In genomic region chr17:45829571-45829970, GRCm38 (mm10) we compare ENCODE assay signal across 20 mouse cellular contexts.
A peak's percentile ranks its signal among the peaks of the same experiment; 100 is the strongest.
DNase-seq lines count a peak whose midpoint lies in the region; ATAC-seq and TF ChIP-seq lines count a peak whose summit lies in the region.
"Had no signal": no experiment of that assay in that cellular context is flagged by ENCODE, and none has a peak within 500 bp of the region (broad histone marks: within the 10 kb centered on the region; RNA-seq: fewer than 3 reads in every experiment).

No protein-coding gene starts in this region.

- H3K27me3 ChIP-seq in E14TG2a.4 (ENCODE audit: insufficient read depth, low read length) = no peaks in the 10 kb centered on the region
- no peaks in the 10 kb centered on the region for H3K27me3 ChIP-seq in forebrain, embryonic 16.5 days (replicated peaks; ENCODE audit: control insufficient read depth, insufficient read depth, low read length)
- H3K27me3 ChIP-seq: embryonic facial prominence, embryonic 13.5 days; forebrain, embryonic 13.5 days; forebrain, embryonic 15.5 days had no signal

- TF ChIP-seq CTCF in E14TG2a.4 (conservative IDR thresholded peaks at IDR 0.05; ENCODE audit: low read length) = no peak

- H3K4me2 ChIP-seq in forebrain, embryonic 16.5 days (ENCODE audit: low read length) = no peak overlapping the region
- H3K4me2 ChIP-seq: embryonic facial prominence, embryonic 13.5 days; forebrain, embryonic 13.5 days; forebrain, embryonic 15.5 days had no signal

- peaks cover 65% of the 10 kb centered on the region for H3K4me1 ChIP-seq in E14TG2a.4 (replicated peaks; ENCODE audit: low read depth, low read length)
- H3K4me1 ChIP-seq in forebrain, embryonic 16.5 days (replicated peaks; ENCODE audit: control insufficient read depth, insufficient read depth, low read length) = 0 out of 2 replicates have a peak, but pooled peaks cover 4% of the 10 kb centered on the region

- peak overlapping the region; percentile 10; the same call in 1 of the 2 replicates for H3K4me3 ChIP-seq in E14TG2a.4 (replicated peaks; ENCODE audit: low read length)
- no peak overlapping the region for H3K4me3 ChIP-seq in forebrain, embryonic 16.5 days (replicated peaks; ENCODE audit: low read length)
- H3K4me3 ChIP-seq: embryonic facial prominence, embryonic 13.5 days; forebrain, embryonic 13.5 days; forebrain, embryonic 15.5 days had no signal

- 96% methylated on average over 9 of the region's 9 CpGs for WGBS in forebrain, embryonic 16.5 days

- H3K9ac ChIP-seq in forebrain, embryonic 16.5 days (replicated peaks; ENCODE audit: low read depth, low read length) = no peak overlapping the region
- H3K9ac ChIP-seq: embryonic facial prominence, embryonic 13.5 days; forebrain, embryonic 13.5 days; forebrain, embryonic 15.5 days had no signal

- DNase-seq in 3134 (ENCODE audit: extremely low read depth, insufficient read length, low spot score) (peak; percentile 36), ES-CJ7 (ENCODE audit: low read depth, low spot score) (peak; percentile 79), ZHBTc4 (ENCODE audit: low read depth, low spot score) (peak; percentile 60)
- no peak for DNase-seq in embryo, embryonic 10 days (ENCODE audit: low spot score)
- no peak for DNase-seq in adrenal gland, adult 2 months
- DNase-seq: adrenal gland, adult 8-10 months; adrenal gland, postnatal 14 days; adrenal gland, postnatal 36 days; B cell, adult 2 months; cerebellum, adult 11-12 months; cerebellum, adult 2 months; cerebellum, adult 9-10 months; cerebellum, postnatal 10 days; cerebellum, postnatal 25 days had no signal

- H3K27ac ChIP-seq in forebrain, embryonic 16.5 days (ENCODE audit: low read length) = no peak overlapping the region
- H3K27ac ChIP-seq: forebrain, embryonic 13.5 days; forebrain, embryonic 15.5 days had no signal

- ATAC-seq in forebrain, embryonic 16.5 days = no peak
- ATAC-seq: CD4-positive, CD25-positive, alpha-beta regulatory T cell, adult 4 months; forebrain, embryonic 13.5 days; forebrain, embryonic 15.5 days had no signal

- H3K36me3 ChIP-seq in E14TG2a.4 (ENCODE audit: insufficient read depth, low read length) = no peaks in the 10 kb centered on the region
- no peaks in the 10 kb centered on the region for H3K36me3 ChIP-seq in forebrain, embryonic 16.5 days (ENCODE audit: control insufficient read depth, insufficient read depth)
- H3K36me3 ChIP-seq: embryonic facial prominence, embryonic 13.5 days; forebrain, embryonic 15.5 days had no signal

- H3K9me3 ChIP-seq in E14TG2a.4 (ENCODE audit: low read length) = peaks cover 13% of the 10 kb centered on the region
- H3K9me3 ChIP-seq in forebrain, embryonic 16.5 days (ENCODE audit: control insufficient read depth, low read length) = peaks cover 3% of the 10 kb centered on the region

Comparison
In these comparisons a context has a peak if more than half of its experiments do, and no peak if none do; other contexts are left out.
1. DNase-seq: peak in 3134 (single experiment), ES-CJ7 (single experiment) and ZHBTc4 (single experiment); none in embryo, embryonic 10 days (single experiment) and adrenal gland, adult 2 months (single experiment).